Mouse (Mus musculus): ENCODE measurements at regions not wholly inside any gene's neighbourhood (a gene's known extent, or its start where the extent isn't known, plus 50 kb on each side); places are given as distances from the start of the nearest gene placed in this dataset.

DNA sequence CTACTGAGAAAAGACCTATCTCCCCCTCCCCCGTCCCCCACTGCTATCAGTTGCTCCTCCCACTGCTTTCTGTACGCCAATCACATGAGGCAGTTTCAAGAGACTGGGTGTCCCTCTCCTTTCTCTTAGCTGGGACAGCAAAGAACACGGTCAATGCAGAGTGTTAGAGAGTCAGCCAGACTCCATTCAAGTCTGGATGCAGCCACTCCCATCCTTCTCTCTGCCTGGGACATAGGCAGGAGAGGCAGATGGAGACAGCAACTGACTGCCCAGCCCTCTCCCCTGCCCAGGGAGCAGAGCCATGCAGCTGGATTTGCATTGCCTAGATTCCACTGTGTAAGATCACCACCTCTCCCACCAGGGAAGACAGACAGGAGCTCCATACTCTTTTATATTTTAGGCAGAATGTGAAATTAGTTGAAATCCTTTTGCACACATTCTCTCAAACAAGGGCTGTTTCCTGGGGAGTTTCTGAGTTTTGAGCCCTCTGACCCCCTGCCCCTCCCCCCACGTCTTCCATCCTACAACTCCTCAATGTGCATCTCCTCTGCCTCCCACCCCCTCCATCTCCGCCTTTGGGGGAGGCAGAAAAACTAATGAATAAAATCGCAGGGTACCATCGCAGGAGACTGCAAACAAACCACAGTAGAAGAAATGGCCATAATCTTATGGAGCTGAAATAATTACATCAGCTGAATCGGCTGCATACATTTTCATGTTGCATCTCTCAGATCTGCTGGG is 180.3 kb upstream of the Plekha5 start:
- TF ChIP-seq CTCF (IDR thresholded peaks at IDR 0.05; ENCODE audit: control insufficient read depth, insufficient read depth, insufficient replicate concordance, low read depth, low read length) (no peak), POLR2A (IDR thresholded peaks at IDR 0.05; ENCODE audit: control insufficient read depth, low read depth, low read length) (no peak)

Measured in testis, adult 2 months (tissue).